Comparison of ENCODE assay signal across 9 mouse cellular contexts in genomic region chr2:65021691-65022362, GRCm38 (mm10). TPM values are rescaled to one million over a fixed set of nuclear protein-coding genes. Genes with fewer than 3 reads are reported as not detected.
DNase-seq lines count a peak whose midpoint lies in the region; ATAC-seq and TF ChIP-seq lines count a peak whose summit lies in the region.
"Had no signal": no experiment of that assay in that cellular context is flagged by ENCODE, and none has a peak within 500 bp of the region (broad histone marks: within the 10 kb centered on the region; RNA-seq: fewer than 3 reads in every experiment).

No protein-coding gene starts in this region.

- intact Hi-C loops in heart, adult 2 months (cut with DNase I), result loop anchor here (1.0 to 10.0 kb wide), 3 partner anchors 100 to 315 kb away; no protein-coding TSS in a partner anchor

- ATAC-seq in embryonic facial prominence, embryonic 15.5 days (ENCODE audit: insufficient number of reproducible peaks, low FRiP score, low TSS enrichment, low read depth), result peak; percentile 43; the same call in 1 of the 2 replicates
- ATAC-seq in neural tube, embryonic 13.5 days (ENCODE audit: low read depth), result 0 out of 2 replicates have a peak, but pooled peaks have one; percentile 5

- WGBS in heart, adult 2 months, result 10% methylated on average over 15 of the region's 15 CpGs
- WGBS in embryonic facial prominence, embryonic 15.5 days, result 7% methylated on average over 15 of the region's 15 CpGs
- 12% methylated on average over 15 of the region's 15 CpGs for WGBS in neural tube, embryonic 13.5 days

- 0 out of 2 replicates have a peak, but pooled peaks have one; percentile 3 for TF ChIP-seq CTCF in heart, adult 2 months (IDR thresholded peaks at IDR 0.05)
- no peak for TF ChIP-seq CTCF in C2C12 (IDR thresholded peaks at IDR 0.05; ENCODE audit: control insufficient read depth, insufficient read depth, insufficient read length)

- peak overlapping the region; percentile 85 for H3K9ac ChIP-seq in heart, adult 2 months (ENCODE audit: low read depth, low read length)
- peak overlapping the region; percentile 55; the same call in 1 of the 2 replicates for H3K9ac ChIP-seq in embryonic facial prominence, embryonic 15.5 days
- peak overlapping the region; percentile 85 for H3K9ac ChIP-seq in neural tube, embryonic 13.5 days

- peaks cover 7% of the 10 kb centered on the region for H3K36me3 ChIP-seq in heart, adult 2 months (ENCODE audit: control insufficient read depth, insufficient read depth, low read length)
- no peaks in the 10 kb centered on the region for H3K36me3 ChIP-seq in C2C12 (ENCODE audit: control insufficient read depth, insufficient read depth)
- H3K36me3 ChIP-seq in embryonic facial prominence, embryonic 15.5 days, result no peaks in the 10 kb centered on the region
- no peaks in the 10 kb centered on the region for H3K36me3 ChIP-seq in neural tube, embryonic 13.5 days
- H3K36me3 ChIP-seq: G1E had no signal

- no peak for DNase-seq in heart, adult 2 months
- no peak for DNase-seq in heart, adult 8-10 months (ENCODE audit: low spot score)
- DNase-seq in layer of hippocampus, postnatal 14 days (ENCODE audit: low spot score in 2 of 2), result peak; percentile 26
- no peak for DNase-seq in adrenal gland, postnatal 25 days
- DNase-seq in cerebellum, adult 18-20 months, result no peak

- H3K27ac ChIP-seq in heart, adult 2 months, result peak overlapping the region; percentile 88
- H3K27ac ChIP-seq in embryonic facial prominence, embryonic 15.5 days (replicated peaks), result no peak overlapping the region
- H3K27ac ChIP-seq in neural tube, embryonic 13.5 days (replicated peaks), result 0 out of 2 replicates have a peak overlapping the region, but pooled peaks have one; percentile 3

- peak overlapping the region; percentile 99 for H3K4me2 ChIP-seq in embryonic facial prominence, embryonic 15.5 days (replicated peaks)
- H3K4me2 ChIP-seq in neural tube, embryonic 13.5 days, result peak overlapping the region; percentile 97

- no peaks in the 10 kb centered on the region for H3K79me2 ChIP-seq in heart, adult 2 months (replicated peaks; ENCODE audit: control insufficient read depth, insufficient read depth, low read length)
- H3K79me2 ChIP-seq in C2C12 (ENCODE audit: control insufficient read depth, insufficient read depth), result no peaks in the 10 kb centered on the region

- TF ChIP-seq EP300 in heart, adult 2 months (IDR thresholded peaks at IDR 0.05; ENCODE audit: insufficient read depth, low read depth, low read length), result no peak

- no peak for TF ChIP-seq POLR2A in heart, adult 2 months (IDR thresholded peaks at IDR 0.05; ENCODE audit: insufficient read depth, low read depth, low read length)

- peak overlapping the region; percentile 42 for H3ac ChIP-seq in C2C12 (ENCODE audit: control insufficient read depth, insufficient read length, low read depth)

- H3K9me3 ChIP-seq in embryonic facial prominence, embryonic 15.5 days (replicated peaks), result no peaks in the 10 kb centered on the region
- no peaks in the 10 kb centered on the region for H3K9me3 ChIP-seq in neural tube, embryonic 13.5 days

- H3K79me3 ChIP-seq in C2C12 (ENCODE audit: low read depth), result no peaks in the 10 kb centered on the region

- peak overlapping the region; percentile 87 for H3K4me3 ChIP-seq in heart, adult 2 months
- no peak overlapping the region for H3K4me3 ChIP-seq in C2C12 (ENCODE audit: insufficient read depth, poor library complexity, severe bottlenecking)
- peak overlapping the region; percentile 69 for H3K4me3 ChIP-seq in embryonic facial prominence, embryonic 15.5 days (replicated peaks)
- H3K4me3 ChIP-seq in neural tube, embryonic 13.5 days, result peak overlapping the region; percentile 73

- no peaks in the 10 kb centered on the region for H3K27me3 ChIP-seq in heart, adult 2 months (ENCODE audit: control insufficient read depth, insufficient read depth, low read length)
- H3K27me3 ChIP-seq in C2C12 (ENCODE audit: control insufficient read depth, insufficient read depth, insufficient read length), result no peaks in the 10 kb centered on the region
- H3K27me3 ChIP-seq in embryonic facial prominence, embryonic 15.5 days, result no peaks in the 10 kb centered on the region
- H3K27me3 ChIP-seq in neural tube, embryonic 13.5 days, result peaks cover 6% of the 10 kb centered on the region; the same call in 1 of the 2 replicates

- H3K4me1 ChIP-seq in heart, adult 2 months (ENCODE audit: control insufficient read depth, insufficient read depth, low read length), result no peaks in the 10 kb centered on the region; the same call in 1 of the 2 replicates
- H3K4me1 ChIP-seq in embryonic facial prominence, embryonic 15.5 days, result peaks cover 8% of the 10 kb centered on the region; the same call in 1 of the 2 replicates
- peaks cover 20% of the 10 kb centered on the region for H3K4me1 ChIP-seq in neural tube, embryonic 13.5 days (replicated peaks)

TF ChIP-seq in C2C12, 6 proteins besides CTCF, POLR2A, EP300 and RAD21:
- TF ChIP-seq MYOD1 (IDR thresholded peaks at IDR 0.05; ENCODE audit: control insufficient read depth, insufficient read length, low read depth), result no peak
- no peak for TF ChIP-seq USF1 (IDR thresholded peaks at IDR 0.05; ENCODE audit: low read depth)
- TF ChIP-seq CEBPB (IDR thresholded peaks at IDR 0.05; ENCODE audit: low read depth), result no peak
- TF ChIP-seq MYOG (IDR thresholded peaks at IDR 0.05; ENCODE audit: control insufficient read depth, extremely low read depth, insufficient read length), result no peak
- no peak for TF ChIP-seq FOSL1 (IDR thresholded peaks at IDR 0.05; ENCODE audit: insufficient read depth, low read length, poor library complexity, severe bottlenecking)
- TF ChIP-seq MAX (IDR thresholded peaks at IDR 0.05), result no peak
TF ChIP-seq in C2C12: peak in this region for 0.

RNA-seq across cellular contexts. Expression of gene Grb14, which starts 3.0 kb away (rescaled TPM):
- total RNA-seq in heart, adult 2 months (2021), result 100 to 1,000 TPM; 191 to 208 TPM
- 71.1 and 91.0 TPM in 2 replicates for polyA plus RNA-seq in heart, adult 2 months (2012; rRNA removed)
- 100 to 1,000 TPM; 199 to 254 (median 223) TPM for total RNA-seq in heart, adult 8-10 months (2022)
- 0.32 TPM for polyA plus RNA-seq in C2C12 (2012; fragmentation: generic; extraction: Trizol)
- 10.2 and 12.5 TPM in 2 replicates for polyA plus RNA-seq in embryonic facial prominence, embryonic 15.5 days (2015; fragmentation: Nextera tagmentation; extraction: Ambion mirVana)
- total RNA-seq in layer of hippocampus, postnatal 14 days (2021), result 10 to 100 TPM; 42.6 to 43.3 TPM
- polyA plus RNA-seq in neural tube, embryonic 13.5 days (2015; fragmentation: Nextera tagmentation; extraction: Ambion mirVana), result 23.9 and 24.8 TPM in 2 replicates
- total RNA-seq in adrenal gland, postnatal 25 days (2021), result 19.7 and 27.5 TPM in 2 replicates
- polyA plus RNA-seq: G1E had no signal

Comparison
In these comparisons a context has a peak if more than half of its experiments do, and no peak if none do; other contexts are left out.
1. DNase-seq: peak in layer of hippocampus, postnatal 14 days (2 of 2); none in heart, adult 2 months (0 of 2), heart, adult 8-10 months (single experiment), adrenal gland, postnatal 25 days (single experiment) and cerebellum, adult 18-20 months (0 of 2).
2. Peak in every context shown above with its lines, with median percentiles within 50 percentile points of each other: H3K9ac ChIP-seq.